Mouse (Mus musculus) small intestine, adult 2 months (tissue): ENCODE results near the gene Ephb1. TPM values are rescaled to one million over a fixed set of nuclear protein-coding genes. Genes with fewer than 3 reads are reported as not detected.

Experiments
- H3K27ac ChIP-seq: fragments of 200-500 bp; 2 replicates; pipeline ENCODE4 v1.5.1; 2012; ENCODE audit warnings: low read depth, low read length, control low read depth, inconsistent platforms; ENCODE audit not compliant: insufficient read depth
- H3K27me3 ChIP-seq: fragments of 200-500 bp; 2 replicates; pipeline ENCODE4 v1.6.1; 2012; ENCODE audit warnings: mild to moderate bottlenecking, moderate library complexity, low read length, inconsistent platforms; ENCODE audit not compliant: control insufficient read depth, insufficient read depth
- H3K36me3 ChIP-seq: fragments of 200-500 bp; 2 replicates; pipeline ENCODE4 v1.6.1; 2012; ENCODE audit warnings: mild to moderate bottlenecking, low read length, control low read depth, inconsistent platforms; ENCODE audit not compliant: control insufficient read depth, insufficient read depth
- H3K4me1 ChIP-seq: fragments of 200-500 bp; 2 replicates; pipeline ENCODE4 v1.6.1; 2012; ENCODE audit warnings: low read length, inconsistent platforms, mixed read lengths; ENCODE audit not compliant: control insufficient read depth, insufficient read depth, insufficient read length
- H3K4me3 ChIP-seq: fragments of 200-500 bp; 2 replicates; pipeline ENCODE4 v1.5.1; 2012; ENCODE audit warnings: low read depth, mild to moderate bottlenecking, control low read depth, inconsistent platforms, low read length, moderate library complexity
- CTCF ChIP-seq: fragments of 200-500 bp; IDR thresholded peaks from 2 replicates; pipeline ENCODE4 v1.5.1; 2012; ENCODE audit warnings: low read depth, mild to moderate bottlenecking, control low read depth, inconsistent platforms, low read length, moderate library complexity, mixed read lengths; ENCODE audit not compliant: insufficient replicate concordance, insufficient read length; ENCODE audit errors: extremely low read depth
- POLR2A ChIP-seq: fragments of 200-500 bp; IDR thresholded peaks from 2 replicates; pipeline ENCODE4 v1.6.1; 2012; ENCODE audit warnings: low read depth, mild to moderate bottlenecking, control low read depth, inconsistent platforms, low read length, moderate library complexity
- WGBS: fragments of 180-500 bp; shearing (Covaris S2); methylation state at CpG from one replicate; pipeline ENCODE4 v1.1.7; 2018; 5-methylcytosine and 5-hydroxymethylcytosine counted together
- polyA plus RNA-seq: library from polyadenylated mRNA; depleted of rRNA; stranded (reverse); fragments of >200 nt; gene quantifications from 2 replicates; pipeline ENCODE4 v1.2.3, GENCODE M21; 2012; rRNA removed

Ephb1 gene
- polyA plus RNA-seq, 1 experiment = 1.0 TPM

DNA sequence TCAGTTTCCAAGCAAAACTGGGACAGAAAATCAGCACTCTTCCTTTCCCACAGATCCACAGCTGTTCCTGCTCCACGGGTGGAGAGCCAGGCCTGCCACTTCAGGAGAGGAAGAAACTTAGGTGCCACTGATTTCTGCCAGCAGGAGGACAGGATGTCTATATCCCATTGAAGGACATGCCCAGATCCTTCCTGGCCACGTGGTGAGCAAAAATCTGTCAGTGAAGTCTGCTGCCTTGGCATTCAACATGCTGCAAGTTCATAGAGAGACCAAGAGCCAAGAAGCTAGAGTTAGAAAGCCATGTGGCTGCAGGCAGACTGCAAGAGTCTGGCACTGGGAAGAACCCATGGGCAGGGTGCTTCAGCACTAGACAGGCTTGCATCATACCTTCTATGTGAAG is 471.2 kb downstream of the Ephb1 start:
- Histone ChIP-seq H3K4me1 (no peaks in the 10 kb centered on the region), H3K36me3 (no peaks in the 10 kb centered on the region), H3K27ac (no peak overlapping the region), H3K4me3 (no peak overlapping the region), H3K27me3 (no peaks in the 10 kb centered on the region)
- WGBS = 46% methylated on average over 2 of the region's 2 CpGs
- TF ChIP-seq POLR2A (no peak), CTCF (no peak)

DNA sequence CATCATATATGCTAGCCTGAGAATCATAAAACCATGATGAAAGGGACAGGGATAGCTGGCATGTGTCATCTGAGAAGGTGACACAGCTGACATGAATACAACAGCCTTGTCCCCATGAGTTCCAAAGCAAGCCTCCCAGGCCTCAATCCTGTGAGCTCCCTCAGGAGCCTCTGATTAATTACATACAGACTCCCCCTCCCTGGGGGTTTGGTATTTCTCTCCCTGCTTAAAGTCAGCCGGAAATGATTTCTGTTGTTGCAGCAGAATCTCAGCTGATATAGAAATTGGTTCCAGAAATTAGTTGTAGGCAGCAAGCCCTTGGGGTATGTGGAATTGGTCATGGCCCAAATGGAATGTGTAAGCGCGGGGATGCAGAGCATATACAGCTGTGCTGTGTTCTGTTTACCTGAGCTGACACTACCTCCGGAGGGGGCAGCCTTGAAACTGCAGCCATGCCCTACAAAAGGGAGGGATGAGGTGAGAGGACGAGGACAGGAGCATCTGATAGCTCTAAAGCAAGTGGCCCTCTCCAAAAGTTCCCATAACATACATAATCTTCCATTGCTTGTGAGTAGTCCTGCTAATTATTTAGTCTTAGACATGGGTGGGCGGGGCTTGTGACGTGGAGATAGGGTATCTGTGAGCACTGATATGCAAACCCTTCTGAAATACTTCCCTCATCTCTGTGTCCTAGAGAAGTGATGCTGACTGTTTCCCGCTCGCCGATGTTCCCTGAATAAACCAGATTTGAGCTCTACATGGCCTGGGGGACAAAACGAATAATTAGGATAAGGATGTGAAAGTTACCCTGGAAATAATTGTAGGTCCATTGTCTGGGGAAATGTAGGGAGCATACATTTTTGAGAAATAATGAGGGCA is 477.1 kb downstream of the Ephb1 start:
- no peak for TF ChIP-seq CTCF
- no peak for TF ChIP-seq POLR2A
- H3K27ac ChIP-seq = no peak overlapping the region
- no peaks in the 10 kb centered on the region for H3K4me1 ChIP-seq
- no peaks in the 10 kb centered on the region for H3K36me3 ChIP-seq
- no peaks in the 10 kb centered on the region for H3K27me3 ChIP-seq
- H3K4me3 ChIP-seq = no peak overlapping the region
- 62% methylated on average over 11 of the region's 11 CpGs for WGBS

DNA sequence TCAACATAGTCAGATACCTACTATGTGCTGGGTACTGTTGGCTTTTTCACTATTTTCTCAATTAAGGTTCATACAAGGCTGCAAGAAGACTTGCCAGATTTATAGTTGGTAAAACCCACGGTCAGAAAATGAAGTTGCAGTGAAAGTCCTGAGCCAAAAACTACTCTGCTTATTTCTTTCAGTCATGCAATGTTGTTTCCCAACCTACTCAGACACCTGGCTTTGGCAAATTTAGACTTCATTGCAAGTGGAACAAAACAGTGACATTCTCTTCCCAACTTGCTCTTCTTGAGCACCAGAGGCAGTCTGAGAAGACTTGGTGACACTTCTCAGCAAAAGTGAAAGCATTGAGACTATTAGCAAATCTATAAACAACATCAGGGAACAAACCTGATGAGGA is 479.2 kb downstream of the Ephb1 start:
- TF ChIP-seq CTCF = no peak
- TF ChIP-seq POLR2A = no peak
- no peaks in the 10 kb centered on the region for H3K4me1 ChIP-seq
- H3K4me3 ChIP-seq = no peak overlapping the region
- no peak overlapping the region for H3K27ac ChIP-seq
- 90% methylated on average over 1 of the region's 1 CpGs for WGBS
- H3K36me3 ChIP-seq = no peaks in the 10 kb centered on the region
- no peaks in the 10 kb centered on the region for H3K27me3 ChIP-seq

Other genes with a start within 250 kb of the Ephb1 start
- gene Ky, start 151.1 kb upstream of the Ephb1 start, polyA plus RNA-seq = 0.81 and 2.1 TPM in 2 replicates